ENCODE assay signal across 7 mouse cellular contexts in the genomic region with DNA sequence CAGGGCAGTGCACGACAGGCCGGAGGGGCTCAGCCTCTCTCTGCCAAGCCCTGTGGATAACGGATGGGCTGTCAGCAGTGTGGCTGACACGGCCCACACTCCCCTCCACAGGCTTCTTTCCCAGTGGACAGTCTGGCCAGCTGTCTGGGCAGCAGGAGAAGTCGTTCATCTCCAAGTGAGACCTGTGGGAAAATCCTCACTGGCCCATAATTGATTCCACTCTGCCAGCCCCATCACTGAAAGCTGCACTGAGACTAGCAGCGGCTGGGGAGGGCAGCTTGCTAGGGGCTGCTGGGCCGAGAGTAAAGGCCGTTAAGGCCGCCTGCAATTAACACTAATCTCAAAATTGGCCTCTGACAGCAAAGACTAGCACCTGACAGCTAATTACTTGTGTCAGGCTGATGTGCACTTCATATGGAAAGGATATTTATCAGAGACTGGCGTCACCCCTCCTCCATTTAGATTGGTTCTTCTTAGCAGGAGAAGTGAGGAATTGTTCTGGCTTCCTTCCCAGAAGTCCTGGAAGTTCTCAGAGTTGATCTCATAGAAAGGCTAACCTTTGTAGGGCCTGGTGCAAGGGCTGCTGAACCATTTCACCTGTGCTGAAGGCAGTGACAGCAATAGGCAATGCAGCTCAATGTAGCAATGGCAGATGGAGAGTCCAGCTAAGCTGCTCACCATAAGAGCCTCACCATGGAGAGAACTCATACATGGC.
DNase-seq lines count a peak whose midpoint lies in the region; ATAC-seq lines count a peak whose summit lies in the region.

No protein-coding gene starts in this region.

- H3K36me3 ChIP-seq in embryonic facial prominence, embryonic 10.5 days (replicated peaks): no peaks in the 10 kb centered on the region
- H3K36me3 ChIP-seq in hindbrain, embryonic 10.5 days: no peaks in the 10 kb centered on the region
- no peaks in the 10 kb centered on the region for H3K36me3 ChIP-seq in midbrain, embryonic 13.5 days

- intact Hi-C loops in left cerebral cortex, postnatal 10 days (cut with DNase I): no loop called here

- H3K4me2 ChIP-seq in midbrain, embryonic 13.5 days (replicated peaks): no peak overlapping the region

- ATAC-seq in midbrain, embryonic 13.5 days: peak; percentile 84

- peak; percentile 62 for DNase-seq in embryo, embryonic 10 days (ENCODE audit: low spot score)
- DNase-seq in embryonic facial prominence, embryonic 10.5 days (ENCODE audit: low spot score): peak; percentile 55
- DNase-seq in hindbrain, embryonic 10.5 days (ENCODE audit: low spot score): peak; percentile 44
- no peak for DNase-seq in right cerebral cortex, adult 2 months (ENCODE audit: low spot score in 2 of 2)
- no peak for DNase-seq in left cerebral cortex, postnatal 10 days (ENCODE audit: extremely low spot score in 1 of 2, low spot score in 2 of 2)
- DNase-seq in Muller cell, postnatal 12 days (ENCODE audit: inconsistent ontology term): no peak

- 28% methylated on average over 10 of the region's 10 CpGs for WGBS in embryonic facial prominence, embryonic 10.5 days
- 43% methylated on average over 10 of the region's 10 CpGs for WGBS in hindbrain, embryonic 10.5 days
- 42% methylated on average over 10 of the region's 10 CpGs for WGBS in midbrain, embryonic 13.5 days

- peaks cover 26% of the 10 kb centered on the region for H3K4me1 ChIP-seq in embryonic facial prominence, embryonic 10.5 days
- peaks cover 11% of the 10 kb centered on the region for H3K4me1 ChIP-seq in hindbrain, embryonic 10.5 days (replicated peaks)
- H3K4me1 ChIP-seq in midbrain, embryonic 13.5 days (replicated peaks): peaks cover 9% of the 10 kb centered on the region

- H3K9ac ChIP-seq in midbrain, embryonic 13.5 days (replicated peaks): no peak overlapping the region

- H3K27me3 ChIP-seq in embryonic facial prominence, embryonic 10.5 days (replicated peaks; ENCODE audit: low read depth, poor library complexity, severe bottlenecking): no peaks in the 10 kb centered on the region; the same call in 1 of the 2 replicates
- no peaks in the 10 kb centered on the region for H3K27me3 ChIP-seq in hindbrain, embryonic 10.5 days (ENCODE audit: insufficient read depth, poor library complexity, severe bottlenecking)
- no peaks in the 10 kb centered on the region for H3K27me3 ChIP-seq in midbrain, embryonic 13.5 days

- no peaks in the 10 kb centered on the region for H3K9me3 ChIP-seq in embryonic facial prominence, embryonic 10.5 days
- H3K9me3 ChIP-seq in hindbrain, embryonic 10.5 days: no peaks in the 10 kb centered on the region
- no peaks in the 10 kb centered on the region for H3K9me3 ChIP-seq in midbrain, embryonic 13.5 days

- H3K27ac ChIP-seq in embryonic facial prominence, embryonic 10.5 days (replicated peaks): peak overlapping the region; percentile 45
- H3K27ac ChIP-seq in hindbrain, embryonic 10.5 days: peak overlapping the region; percentile 37
- no peak overlapping the region for H3K27ac ChIP-seq in midbrain, embryonic 13.5 days

- H3K4me3 ChIP-seq in embryonic facial prominence, embryonic 10.5 days: no peak overlapping the region
- no peak overlapping the region for H3K4me3 ChIP-seq in hindbrain, embryonic 10.5 days
- no peak overlapping the region for H3K4me3 ChIP-seq in midbrain, embryonic 13.5 days (replicated peaks)

Comparison
In these comparisons a context has a peak if more than half of its experiments do, and no peak if none do; other contexts are left out.
1. DNase-seq: peak in embryo, embryonic 10 days (single experiment), embryonic facial prominence, embryonic 10.5 days (single experiment) and hindbrain, embryonic 10.5 days (single experiment); none in right cerebral cortex, adult 2 months (0 of 2), left cerebral cortex, postnatal 10 days (0 of 2) and Muller cell, postnatal 12 days (single experiment).